Mouse (Mus musculus) limb, embryonic 10.5 days (tissue): ENCODE measurements around the gene Fcho1. TPM values are rescaled to one million over a fixed set of nuclear protein-coding genes. Genes with fewer than 3 reads are reported as not detected.
A peak's percentile ranks its signal among the peaks of the same experiment; 100 is the strongest.

Experiments
- DNase-seq: peaks from one replicate; pipeline ENCODE4 v3.0.0-alpha.2; 2017; ENCODE audit warnings: low spot score
- H3K27ac ChIP-seq: fragments of 300-500 bp; sonication (generic); 2 replicates; pipeline ENCODE4 v1.5.1; 2016; ENCODE audit warnings: mild to moderate bottlenecking
- H3K27me3 ChIP-seq: fragments of 300-500 bp; sonication (generic); 2 replicates; pipeline ENCODE4 v1.6.1; 2016; ENCODE audit warnings: low read depth, mild to moderate bottlenecking; ENCODE audit not compliant: poor library complexity, severe bottlenecking
- H3K36me3 ChIP-seq: fragments of 300-500 bp; sonication (generic); 2 replicates; pipeline ENCODE4 v1.6.1; 2016; ENCODE audit warnings: mild to moderate bottlenecking, moderate library complexity
- H3K4me1 ChIP-seq: fragments of 300-500 bp; sonication (generic); 2 replicates; pipeline ENCODE4 v1.6.1; 2016
- H3K4me3 ChIP-seq: fragments of 300-500 bp; sonication (generic); 2 replicates; pipeline ENCODE4 v1.5.1; 2016; ENCODE audit warnings: mild to moderate bottlenecking, moderate library complexity
- H3K9me3 ChIP-seq: fragments of 300-500 bp; sonication (generic); replicated peaks from 2 replicates; pipeline ENCODE4 v1.6.1; 2016; ENCODE audit warnings: mild to moderate bottlenecking
- WGBS: fragments of 180-500 bp; shearing (Covaris S2); methylation state at CpG from one replicate; pipeline ENCODE4 v1.1.7; 2016; 5-methylcytosine and 5-hydroxymethylcytosine counted together
- polyA plus RNA-seq: library from polyadenylated mRNA; unstranded; fragments of >200 nt; fragmentation: Nextera tagmentation; extraction: Ambion mirVana; gene quantifications from 2 replicates; pipeline ENCODE4 v1.2.1, GENCODE M21; 2016

Fcho1 gene
- polyA plus RNA-seq, 1 experiment from 2014 or later = 4.3 TPM

- no peak overlapping the region for H3K27ac ChIP-seq
- H3K4me1 ChIP-seq = peaks cover 38% of the 10 kb centered on the region
- H3K36me3 ChIP-seq = no peaks in the 10 kb centered on the region
- H3K27me3 ChIP-seq = peaks cover 100% of the 10 kb centered on the region
- DNase-seq = no peak
- no peaks in the 10 kb centered on the region for H3K9me3 ChIP-seq
- H3K4me3 ChIP-seq = no peak overlapping the region
- 2% methylated on average over 8 of the region's 8 CpGs for WGBS
Observed at GRCm38 (mm10) chr8:71687616-71688015, 37.9 kb downstream of the Fcho1 start.

GRCm38 (mm10) chr8:71686143-71686734, 39.3 kb downstream of the Fcho1 start:
- Histone ChIP-seq H3K4me3 (peak overlapping the region; percentile 34), H3K9me3 (no peaks in the 10 kb centered on the region), H3K4me1 (peaks cover 36% of the 10 kb centered on the region), H3K27me3 (peaks cover 100% of the 10 kb centered on the region), H3K36me3 (no peaks in the 10 kb centered on the region), H3K27ac (no peak overlapping the region)
- no peak for DNase-seq
- 1% methylated on average over 23 of the region's 23 CpGs for WGBS

- H3K4me1 ChIP-seq = peaks cover 42% of the 10 kb centered on the region
- H3K27me3 ChIP-seq = peaks cover 100% of the 10 kb centered on the region
- no peak overlapping the region for H3K27ac ChIP-seq
- H3K9me3 ChIP-seq = no peaks in the 10 kb centered on the region
- WGBS = 3% methylated on average over 29 of the region's 29 CpGs
- H3K36me3 ChIP-seq = no peaks in the 10 kb centered on the region
- no peak for DNase-seq
- peak overlapping the region; percentile 34 for H3K4me3 ChIP-seq
Observed at GRCm38 (mm10) chr8:71685573-71685972, 39.9 kb downstream of the Fcho1 start.

GRCm38 (mm10) chr8:71684701-71685100, 40.8 kb downstream of the Fcho1 start:
- no peak overlapping the region for H3K27ac ChIP-seq
- WGBS = 22% methylated on average over 10 of the region's 10 CpGs
- no peaks in the 10 kb centered on the region for H3K9me3 ChIP-seq
- peaks cover 49% of the 10 kb centered on the region for H3K4me1 ChIP-seq
- peaks cover 100% of the 10 kb centered on the region for H3K27me3 ChIP-seq
- DNase-seq = no peak
- no peaks in the 10 kb centered on the region for H3K36me3 ChIP-seq
- no peak overlapping the region for H3K4me3 ChIP-seq

GRCm38 (mm10) chr8:71682832-71683231, 42.7 kb downstream of the Fcho1 start:
- H3K27me3 ChIP-seq = peaks cover 100% of the 10 kb centered on the region
- no peak overlapping the region for H3K4me3 ChIP-seq
- no peak for DNase-seq
- no peaks in the 10 kb centered on the region for H3K9me3 ChIP-seq
- peaks cover 48% of the 10 kb centered on the region for H3K4me1 ChIP-seq
- WGBS = 62% methylated on average over 12 of the region's 12 CpGs
- H3K27ac ChIP-seq = no peak overlapping the region
- H3K36me3 ChIP-seq = no peaks in the 10 kb centered on the region

GRCm38 (mm10) chr8:71681369-71681915, 44.1 kb downstream of the Fcho1 start:
- H3K27me3 ChIP-seq = peaks cover 100% of the 10 kb centered on the region
- H3K4me3 ChIP-seq = no peak overlapping the region
- H3K4me1 ChIP-seq = peaks cover 38% of the 10 kb centered on the region
- H3K36me3 ChIP-seq = no peaks in the 10 kb centered on the region
- H3K27ac ChIP-seq = no peak overlapping the region
- H3K9me3 ChIP-seq = no peaks in the 10 kb centered on the region
- WGBS = 6% methylated on average over 17 of the region's 18 CpGs
- DNase-seq = no peak

- H3K4me3 ChIP-seq = peak overlapping the region; percentile 24
- H3K4me1 ChIP-seq = peaks cover 39% of the 10 kb centered on the region
- H3K27me3 ChIP-seq = peaks cover 100% of the 10 kb centered on the region
- no peaks in the 10 kb centered on the region for H3K36me3 ChIP-seq
- DNase-seq = no peak
- H3K9me3 ChIP-seq = no peaks in the 10 kb centered on the region
- no peak overlapping the region for H3K27ac ChIP-seq
- 3% methylated on average over 21 of the region's 21 CpGs for WGBS
Observed at GRCm38 (mm10) chr8:71680471-71680870, 45.0 kb downstream of the Fcho1 start.

- Histone ChIP-seq H3K36me3 (no peaks in the 10 kb centered on the region), H3K27ac (no peak overlapping the region), H3K4me3 (peak overlapping the region; percentile 38), H3K4me1 (peaks cover 39% of the 10 kb centered on the region), H3K27me3 (peaks cover 100% of the 10 kb centered on the region), H3K9me3 (no peaks in the 10 kb centered on the region)
- no peak for DNase-seq
- WGBS = under 1% methylated on average over 46 of the region's 46 CpGs
Observed at GRCm38 (mm10) chr8:71679550-71680168, 45.9 kb downstream of the Fcho1 start.

- DNase-seq = no peak
- no peaks in the 10 kb centered on the region for H3K36me3 ChIP-seq
- H3K4me3 ChIP-seq = peak overlapping the region; percentile 38
- no peaks in the 10 kb centered on the region for H3K9me3 ChIP-seq
- no peak overlapping the region for H3K27ac ChIP-seq
- H3K4me1 ChIP-seq = peaks cover 35% of the 10 kb centered on the region
- WGBS = 11% methylated on average over 16 of the region's 16 CpGs
- H3K27me3 ChIP-seq = peaks cover 98% of the 10 kb centered on the region
Observed at GRCm38 (mm10) chr8:71679116-71679515, 46.4 kb downstream of the Fcho1 start.

GRCm38 (mm10) chr8:71678216-71678615, 47.3 kb downstream of the Fcho1 start:
- Histone ChIP-seq H3K4me3 (no peak overlapping the region), H3K9me3 (no peaks in the 10 kb centered on the region), H3K36me3 (no peaks in the 10 kb centered on the region), H3K27me3 (peaks cover 96% of the 10 kb centered on the region), H3K4me1 (peaks cover 35% of the 10 kb centered on the region), H3K27ac (no peak overlapping the region)
- DNase-seq = no peak
- 60% methylated on average over 4 of the region's 4 CpGs for WGBS

- H3K9me3 ChIP-seq = no peaks in the 10 kb centered on the region
- H3K27me3 ChIP-seq = peaks cover 96% of the 10 kb centered on the region
- no peak for DNase-seq
- peaks cover 35% of the 10 kb centered on the region for H3K4me1 ChIP-seq
- no peaks in the 10 kb centered on the region for H3K36me3 ChIP-seq
- H3K27ac ChIP-seq = no peak overlapping the region
- no peak overlapping the region for H3K4me3 ChIP-seq
Observed at GRCm38 (mm10) chr8:71677555-71677954, 48.0 kb downstream of the Fcho1 start.

- no peaks in the 10 kb centered on the region for H3K9me3 ChIP-seq
- H3K4me3 ChIP-seq = peak overlapping the region; percentile 66
- WGBS = 56% methylated on average over 9 of the region's 9 CpGs
- 0 out of 2 replicates have a peak overlapping the region, but pooled peaks have one; percentile 75 for H3K27ac ChIP-seq
- no peaks in the 10 kb centered on the region for H3K36me3 ChIP-seq
- DNase-seq = no peak
- H3K27me3 ChIP-seq = peaks cover 95% of the 10 kb centered on the region
- H3K4me1 ChIP-seq = peaks cover 40% of the 10 kb centered on the region
Observed at GRCm38 (mm10) chr8:71676803-71677202, 48.7 kb downstream of the Fcho1 start.

GRCm38 (mm10) chr8:71676020-71676741, 49.3 kb downstream of the Fcho1 start, which contains the start of gene Jak3:
Gene Jak3, plus strand, starts transcription at chr8:71676296.
- peak within 1 kb of the TSS; percentile 66 for H3K4me3 ChIP-seq
- DNase-seq = peak; percentile 69
- H3K27me3 ChIP-seq = peaks cover 93% of the 10 kb centered on the region
- peak within 1 kb of the TSS; percentile 75 for H3K27ac ChIP-seq
- no peaks in the 10 kb centered on the region for H3K9me3 ChIP-seq
- WGBS = 2% methylated on average over 40 of the region's 40 CpGs
- H3K36me3 ChIP-seq = no peaks in the 10 kb centered on the region
- H3K4me1 ChIP-seq = peaks cover 46% of the 10 kb centered on the region
